Mouse (Mus musculus): ENCODE data around the gene Nms.

DNA sequence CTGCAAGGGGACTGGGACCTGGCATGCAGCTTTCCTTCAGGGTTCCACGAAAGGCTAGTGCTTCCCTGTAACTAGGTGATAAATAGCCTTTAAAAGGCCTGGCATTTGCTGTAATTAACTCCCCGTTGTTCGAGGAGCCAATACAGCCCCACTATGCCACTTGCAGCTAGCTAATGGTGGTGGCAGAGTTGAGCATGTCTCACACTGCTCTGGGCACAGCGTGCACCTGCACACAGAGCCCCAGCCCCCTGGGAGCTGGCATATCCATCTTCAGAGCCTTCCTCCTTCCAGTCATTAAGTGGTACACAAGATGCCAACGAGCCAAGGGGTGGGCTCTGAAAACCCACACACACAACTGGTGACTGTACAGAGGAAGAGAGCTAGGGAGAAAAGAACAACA lies 45.9 kb upstream of the Nms start:
- TF ChIP-seq POLR2A (IDR thresholded peaks at IDR 0.05; ENCODE audit: insufficient read depth, low read depth, low read length) = no peak
- no peak for TF ChIP-seq CTCF (IDR thresholded peaks at IDR 0.05; ENCODE audit: insufficient read depth, low read depth, low read length)

Data from olfactory bulb, adult 2 months (tissue).